Mouse (Mus musculus) brain, embryonic 14.5 days (tissue): ENCODE measurements around the gene Aanat. TPM values are rescaled to one million over a fixed set of nuclear protein-coding genes. Genes with fewer than 3 reads are reported as not detected.

Source experiments
- DNase-seq: peaks from one replicate; pipeline ENCODE4 v3.0.0-alpha.2; 2011; ENCODE audit warnings: low read depth
- CTCF ChIP-seq: fragments of 200-500 bp; IDR thresholded peaks from 2 replicates; pipeline ENCODE4 v1.5.1; 2012; ENCODE audit warnings: inconsistent platforms, mild to moderate bottlenecking, moderate library complexity, borderline replicate concordance; ENCODE audit not compliant: insufficient read depth, insufficient read length; ENCODE audit errors: extremely low read depth
- POLR2A ChIP-seq: fragments of 200-500 bp; IDR thresholded peaks from 2 replicates; pipeline ENCODE4 v1.6.1; 2012; ENCODE audit warnings: mild to moderate bottlenecking, inconsistent platforms, borderline replicate concordance; ENCODE audit not compliant: poor library complexity, insufficient read depth, insufficient read length, severe bottlenecking; ENCODE audit errors: extremely low read depth
- polyA plus RNA-seq: library from polyadenylated mRNA; depleted of rRNA; stranded (reverse); fragments of >200 nt; gene quantifications from 2 replicates; pipeline ENCODE4 v1.2.3, GENCODE M21; 2012

Gene Aanat
- polyA plus RNA-seq, 1 experiment = 1.2 TPM

DNA sequence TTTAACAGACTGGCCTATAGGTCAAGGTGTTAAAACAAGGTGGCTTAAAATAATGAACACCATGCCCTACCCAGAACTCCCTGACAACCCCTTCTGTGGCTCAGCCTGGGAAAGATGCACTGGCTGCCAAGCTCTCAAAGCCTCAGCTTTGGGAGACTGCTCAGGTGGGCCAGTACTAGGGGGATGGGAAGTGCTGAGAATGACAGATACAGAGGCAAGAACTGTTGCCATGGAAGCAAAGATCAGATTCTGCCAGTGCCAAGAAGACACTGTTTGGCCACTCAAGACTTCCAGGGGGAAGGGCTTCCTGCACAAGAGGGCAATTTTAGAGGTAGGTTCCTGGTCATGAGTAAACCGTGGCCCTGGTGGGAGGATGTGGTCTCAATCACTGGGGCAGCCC is 30.7 kb upstream of the Aanat start:
- DNase-seq = peak; percentile 28
- TF ChIP-seq POLR2A (no peak), CTCF (no peak)

DNA sequence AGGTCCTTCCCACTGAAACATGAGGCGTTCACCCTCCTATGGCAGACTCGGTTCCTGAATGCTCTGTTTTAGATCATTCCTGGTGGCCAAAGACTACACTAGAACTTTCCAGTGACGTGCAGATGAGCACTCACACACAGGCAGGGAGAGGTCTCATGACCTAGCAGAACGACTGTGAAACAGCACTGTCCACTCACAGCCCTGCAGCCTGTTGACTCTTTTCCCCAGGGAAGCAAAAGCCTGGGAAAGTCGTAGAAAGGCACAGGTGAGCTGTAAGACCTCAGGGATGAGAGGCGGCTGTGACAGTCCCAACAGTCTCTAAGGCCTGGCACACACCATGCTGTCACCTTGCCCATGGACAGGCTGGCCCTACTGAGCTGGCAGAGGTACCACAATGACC is 29.9 kb upstream of the Aanat start:
- TF ChIP-seq POLR2A = no peak
- TF ChIP-seq CTCF = no peak

DNA sequence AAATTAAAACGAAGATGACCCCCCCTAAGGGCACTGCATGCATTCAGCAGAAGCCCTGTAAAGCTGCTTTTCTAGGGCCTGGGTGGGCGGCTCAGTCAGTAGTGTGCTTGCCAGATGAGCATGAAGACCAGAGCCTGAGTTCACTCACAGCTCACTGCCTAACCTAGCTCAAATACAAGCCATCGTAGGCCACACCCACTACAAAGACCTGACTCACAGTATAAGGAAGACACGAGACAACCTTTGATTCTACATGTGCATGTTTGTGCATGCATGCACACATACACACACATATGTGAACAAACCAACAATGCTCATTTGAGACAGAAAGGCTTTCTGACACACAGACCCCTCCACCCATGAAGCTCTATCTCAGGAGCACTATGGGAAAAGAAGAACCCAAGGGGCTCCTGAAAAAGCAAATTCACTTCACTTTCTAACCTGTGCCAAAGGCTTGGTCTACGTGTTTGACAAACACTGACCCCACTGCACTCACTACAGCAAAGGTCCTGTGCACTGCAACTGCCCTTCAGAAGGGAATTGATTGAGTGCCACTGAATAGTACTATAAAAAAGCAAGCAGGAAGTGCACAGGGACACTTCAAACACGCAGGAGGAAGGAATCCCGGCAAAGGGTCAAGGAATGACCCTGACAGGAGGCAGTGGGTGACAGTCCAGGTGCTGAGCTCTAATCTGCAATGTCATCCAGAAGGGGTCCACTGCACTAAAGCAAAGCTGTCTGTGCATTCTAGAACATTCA is 20.8 kb upstream of the Aanat start:
- DNase-seq = no peak
- TF ChIP-seq POLR2A (no peak), CTCF (no peak)

More for the DNA sequence above, 29.9 kb upstream of the Aanat start:
- DNase-seq = no peak

DNA sequence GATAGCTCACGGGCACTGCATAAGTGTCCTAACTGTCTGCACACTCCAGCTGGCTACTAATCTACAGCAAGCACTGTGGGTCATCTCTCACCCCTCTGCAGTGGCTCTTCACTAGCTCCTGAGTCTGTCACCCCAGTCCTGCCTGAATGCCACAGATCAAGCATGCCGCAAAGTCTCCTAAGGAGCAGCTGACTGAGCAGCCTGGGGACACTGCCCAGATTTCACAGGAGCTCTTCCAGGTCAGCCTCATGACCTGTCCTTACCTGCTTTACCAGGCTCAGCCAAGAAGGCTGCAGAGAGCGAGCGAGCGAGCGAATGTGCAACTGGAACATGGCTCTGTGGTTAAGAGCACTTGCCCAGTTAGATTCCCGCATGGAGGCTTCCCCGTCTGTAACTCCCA is 18.7 kb upstream of the Aanat start:
- no peak for DNase-seq
- TF ChIP-seq CTCF (no peak), POLR2A (no peak)

DNA sequence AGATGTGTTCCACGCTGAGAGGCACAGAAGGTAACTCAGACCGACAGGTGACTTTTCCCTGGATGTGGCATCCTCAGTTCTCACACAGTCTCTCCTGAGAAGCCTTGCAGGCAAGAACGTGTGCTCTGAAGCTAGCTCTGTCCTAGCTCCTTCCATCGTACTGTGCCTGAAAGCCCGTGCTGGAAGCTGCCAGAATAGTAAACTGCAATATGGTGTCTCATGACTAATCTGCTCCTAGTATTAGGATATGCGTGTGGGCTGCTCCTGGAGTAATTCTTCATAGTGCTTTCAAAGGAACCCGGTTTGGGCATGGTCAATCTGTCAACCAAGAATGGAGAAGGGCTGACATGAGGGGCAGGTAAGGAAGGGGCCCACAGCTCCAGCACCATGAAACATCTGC is 15.4 kb upstream of the Aanat start:
- no peak for DNase-seq
- TF ChIP-seq POLR2A = no peak
- no peak for TF ChIP-seq CTCF

DNA sequence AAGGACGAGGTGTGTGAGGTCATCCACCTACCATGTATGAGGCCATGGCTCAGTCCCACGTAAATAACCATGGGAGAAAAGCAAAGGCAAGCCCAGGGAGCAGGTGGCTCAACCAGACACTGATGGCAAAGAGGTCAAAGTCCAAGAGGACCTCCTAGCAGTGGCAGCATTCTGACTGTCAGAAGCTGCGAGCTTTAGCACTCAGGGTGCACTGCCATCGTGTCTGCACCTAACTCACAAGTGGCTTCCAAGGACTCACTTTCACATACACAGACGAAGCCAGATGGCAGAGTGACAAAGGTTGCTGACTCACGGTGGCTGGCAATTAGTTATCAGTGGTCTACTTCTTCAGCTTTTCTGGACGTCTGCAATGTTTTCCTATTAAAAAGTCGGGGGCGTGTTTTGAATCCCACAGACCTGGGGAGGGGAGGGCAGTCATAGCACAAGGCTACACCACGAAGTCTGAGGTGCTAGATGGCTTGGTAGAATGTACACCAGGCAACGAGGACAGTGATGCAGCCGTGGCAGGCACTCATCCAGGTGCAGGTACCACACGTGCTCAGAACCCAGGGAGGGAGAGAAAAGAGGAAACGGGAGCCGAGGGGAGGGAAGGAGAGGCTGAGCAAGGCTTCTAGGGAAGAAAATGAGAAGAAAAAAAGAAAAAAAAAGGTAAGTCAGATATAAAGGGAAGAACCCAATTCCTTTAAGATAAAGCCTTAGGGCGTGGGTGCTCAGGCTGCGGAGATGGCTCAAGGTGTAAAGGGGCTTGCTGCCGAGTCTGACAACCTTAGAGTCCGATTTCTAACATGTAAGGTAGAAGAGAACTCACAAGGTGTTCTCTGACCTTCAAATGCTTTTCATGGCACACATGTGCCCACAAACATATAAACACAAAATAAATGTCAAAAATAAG is 14.2 kb upstream of the Aanat start:
- no peak for DNase-seq
- TF ChIP-seq CTCF (no peak), POLR2A (no peak)

DNA sequence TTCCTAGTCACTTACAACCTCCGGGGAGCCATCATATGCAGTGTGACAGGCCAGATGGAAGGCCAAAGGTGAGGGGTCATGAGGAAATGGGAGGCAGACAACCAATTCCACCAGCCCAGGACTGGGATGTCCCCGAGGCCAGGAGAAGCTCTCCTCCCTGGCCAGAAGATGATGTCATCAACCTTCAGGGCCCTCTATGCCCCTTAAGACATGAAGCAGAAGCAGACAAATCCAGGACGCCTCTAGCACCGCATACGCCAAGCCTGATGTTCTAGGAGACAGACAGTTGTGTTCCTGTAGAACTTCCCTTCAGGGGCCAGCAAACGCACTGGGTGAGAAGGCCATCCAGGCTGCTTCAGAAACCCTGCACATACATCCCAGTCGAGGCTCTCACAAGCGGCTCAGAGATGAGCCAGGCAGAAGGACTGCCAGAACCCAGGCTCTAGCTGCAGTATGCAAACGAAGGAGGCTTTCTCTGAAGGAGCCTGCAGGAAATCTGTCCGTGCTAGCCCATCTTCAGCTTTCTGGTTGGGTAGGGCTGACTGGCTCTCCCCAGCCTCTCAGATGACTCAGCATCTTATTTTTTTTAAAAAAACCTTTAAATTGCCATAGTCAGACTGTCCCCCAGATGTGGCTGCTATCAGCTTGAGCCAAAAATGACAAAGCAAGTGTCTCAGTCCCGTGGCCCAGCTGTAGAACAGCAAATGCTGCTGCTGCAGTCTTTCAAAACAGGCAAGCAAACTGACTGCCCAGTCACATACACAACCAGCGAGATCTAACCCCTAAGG is 13.3 kb upstream of the Aanat start:
- TF ChIP-seq CTCF (no peak), POLR2A (no peak)
- DNase-seq = no peak

DNA sequence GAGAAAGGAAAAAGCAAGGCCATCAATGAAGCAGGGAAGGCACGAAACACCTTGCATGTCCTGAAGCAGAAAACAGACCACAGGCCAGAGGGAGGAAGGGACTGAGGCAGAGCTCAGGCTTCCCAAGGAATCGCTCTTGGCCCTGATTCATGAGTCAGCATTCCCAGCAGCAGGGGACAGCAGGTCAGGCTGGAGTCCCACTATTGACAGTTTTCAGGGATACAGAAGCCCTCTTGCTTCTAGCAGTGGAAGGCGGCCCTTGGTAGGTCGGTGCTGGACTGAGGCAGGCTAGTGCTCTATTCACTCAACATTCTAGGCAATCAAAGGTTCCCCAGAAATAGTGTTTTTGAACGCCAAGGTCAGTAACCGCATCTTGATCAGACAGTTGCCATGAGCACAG is 11.7 kb upstream of the Aanat start:
- DNase-seq = no peak
- TF ChIP-seq POLR2A = no peak
- no peak for TF ChIP-seq CTCF

DNA sequence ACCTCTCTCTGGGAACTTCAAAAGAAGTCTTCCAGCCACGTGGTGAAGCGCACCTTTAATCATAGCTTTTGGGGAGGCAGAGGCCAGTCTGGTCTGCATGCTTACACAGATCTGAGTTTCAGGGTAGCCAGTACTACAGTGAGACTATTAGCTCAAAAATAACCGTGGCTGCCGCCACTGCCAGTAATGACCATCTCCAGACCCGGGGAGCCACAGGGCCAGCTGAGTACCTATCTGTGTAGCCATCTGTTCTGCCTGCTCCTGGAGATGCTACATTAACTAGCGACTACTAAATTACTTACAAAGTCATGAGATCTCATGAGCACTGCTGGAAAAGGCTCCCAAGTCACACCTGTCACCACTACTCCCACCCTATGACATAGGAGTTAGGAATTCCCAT is 11.2 kb upstream of the Aanat start:
- no peak for DNase-seq

DNA sequence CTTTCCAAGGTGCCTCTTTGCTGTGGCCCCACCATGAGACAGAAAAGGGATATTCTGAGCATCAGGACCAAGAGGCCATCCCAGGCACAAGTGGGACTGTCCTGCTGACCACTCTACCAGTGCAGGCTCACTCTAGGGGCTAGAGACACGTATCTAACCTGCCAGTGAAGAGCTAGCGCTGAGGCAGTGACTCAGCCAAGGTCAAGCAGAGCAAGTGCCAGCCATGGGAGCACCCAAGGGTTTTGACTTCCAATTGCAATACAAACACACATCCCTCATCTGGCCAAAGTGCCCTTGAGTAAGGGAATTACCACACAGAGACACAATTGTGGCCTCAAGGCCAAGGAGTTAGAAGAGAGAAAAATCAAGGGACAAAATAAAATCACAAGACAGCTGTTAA is 10.8 kb upstream of the Aanat start:
- no peak for DNase-seq
- TF ChIP-seq POLR2A = no peak
- no peak for TF ChIP-seq CTCF

More for the DNA sequence above, 11.2 kb upstream of the Aanat start:
- TF ChIP-seq POLR2A = no peak
- TF ChIP-seq CTCF = no peak

DNA sequence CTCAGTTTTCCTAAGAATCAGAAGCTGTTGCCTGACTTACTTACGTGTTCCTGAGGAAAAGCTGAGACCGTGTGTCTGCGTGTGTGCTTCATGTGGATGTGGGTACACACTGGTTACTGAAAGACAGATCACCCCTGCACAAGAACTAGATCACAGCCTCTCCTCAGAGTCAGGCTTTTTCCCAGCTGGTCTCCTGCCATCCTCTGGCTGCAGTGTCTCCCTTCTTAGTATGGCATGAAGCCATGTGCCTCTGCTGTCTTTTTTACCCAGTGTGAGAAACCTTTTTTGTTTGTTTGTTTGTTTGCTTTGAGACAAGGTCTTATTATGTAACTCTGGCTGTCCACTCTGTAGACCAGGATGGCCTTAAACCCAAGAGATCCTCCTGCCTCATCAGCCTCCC is 7.0 kb upstream of the Aanat start:
- peak; percentile 26 for DNase-seq
- TF ChIP-seq POLR2A (no peak), CTCF (no peak)

DNA sequence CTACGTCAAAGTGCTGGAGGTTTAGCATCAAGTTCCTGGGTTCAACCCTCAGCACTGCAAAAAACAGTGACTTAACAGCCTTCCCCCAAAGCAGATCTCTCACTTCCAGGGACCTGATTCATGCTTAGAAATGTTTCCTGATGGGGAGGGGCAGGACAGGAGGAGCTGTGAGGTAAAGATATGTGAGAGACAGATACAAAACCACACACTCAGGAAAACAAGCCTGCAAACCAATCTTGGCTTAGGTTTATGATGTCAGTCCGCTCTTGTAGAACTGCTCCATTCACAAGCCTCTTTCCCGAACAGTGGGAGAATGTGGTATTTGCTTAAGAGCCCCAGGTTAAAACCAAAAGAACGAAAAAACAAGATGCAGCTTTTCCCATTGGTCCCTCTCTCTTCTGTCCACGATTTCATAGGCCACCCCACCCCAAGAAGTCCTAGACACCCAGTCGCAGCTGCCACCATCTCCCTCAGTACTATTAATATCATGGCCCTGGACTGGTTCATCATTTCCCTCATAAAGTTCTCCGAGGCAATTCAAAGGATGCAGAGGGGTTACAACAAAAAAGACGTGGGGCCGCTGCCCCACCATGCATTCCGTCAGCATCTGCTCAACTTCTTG is 6.1 kb upstream of the Aanat start:
- DNase-seq = peak; percentile 46
- no peak for TF ChIP-seq POLR2A
- no peak for TF ChIP-seq CTCF
